Mouse (Mus musculus): ENCODE results near the gene Gtsf1l. TPM values are rescaled to one million over a fixed set of nuclear protein-coding genes. Genes with fewer than 3 reads are reported as not detected.
"Not testable (repeated sequence)": the region's sequence is repeated elsewhere in the genome, so short reads cannot be mapped to it uniquely, and the experiment has no call there.

Gene Gtsf1l
- polyA plus RNA-seq, 1 experiment from 2014 or later: not detected

- no peaks in the 10 kb centered on the region for H3K36me3 ChIP-seq (ENCODE audit: inconsistent target)
- WGBS (ENCODE audit: missing documents): 87% methylated on average over 9 of the region's 9 CpGs
- no peak overlapping the region for H3K27ac ChIP-seq
- H3K4me3 ChIP-seq (ENCODE audit: inconsistent target): no peak overlapping the region
- H3K79me2 ChIP-seq (ENCODE audit: inconsistent target): no peaks in the 10 kb centered on the region
Measured at GRCm38 (mm10) chr2:163073023-163073757, 14.5 kb downstream of the Gtsf1l start.

GRCm38 (mm10) chr2:163071590-163071989, 16.1 kb downstream of the Gtsf1l start:
- no peaks in the 10 kb centered on the region for H3K36me3 ChIP-seq (ENCODE audit: inconsistent target)
- WGBS (ENCODE audit: missing documents): 94% methylated on average over 3 of the region's 3 CpGs

GRCm38 (mm10) chr2:163070213-163070612, 17.4 kb downstream of the Gtsf1l start:
- WGBS (ENCODE audit: missing documents): 89% methylated on average over 3 of the region's 3 CpGs
- no peaks in the 10 kb centered on the region for H3K79me2 ChIP-seq (ENCODE audit: inconsistent target)
- no peak overlapping the region for H3K27ac ChIP-seq
- no peaks in the 10 kb centered on the region for H3K36me3 ChIP-seq (ENCODE audit: inconsistent target)
- H3K4me3 ChIP-seq (ENCODE audit: inconsistent target): no peak overlapping the region

More at GRCm38 (mm10) chr2:163071590-163071989, 16.1 kb downstream of the Gtsf1l start:
- H3K79me2 ChIP-seq (ENCODE audit: inconsistent target): no peaks in the 10 kb centered on the region
- no peak overlapping the region for H3K4me3 ChIP-seq (ENCODE audit: inconsistent target)
- H3K27ac ChIP-seq: no peak overlapping the region

- no peak overlapping the region for H3K27ac ChIP-seq
- 82% methylated on average over 1 of the region's 1 CpGs for WGBS (ENCODE audit: missing documents)
- no peaks in the 10 kb centered on the region for H3K79me2 ChIP-seq (ENCODE audit: inconsistent target)
- no peaks in the 10 kb centered on the region for H3K36me3 ChIP-seq (ENCODE audit: inconsistent target)
- H3K4me3 ChIP-seq (ENCODE audit: inconsistent target): no peak overlapping the region
Measured at GRCm38 (mm10) chr2:163067233-163067632, 20.4 kb downstream of the Gtsf1l start.

- no peak overlapping the region for H3K27ac ChIP-seq
- 96% methylated on average over 5 of the region's 6 CpGs for WGBS (ENCODE audit: missing documents)
- no peak overlapping the region for H3K4me3 ChIP-seq (ENCODE audit: inconsistent target)
- H3K79me2 ChIP-seq (ENCODE audit: inconsistent target): no peaks in the 10 kb centered on the region
- no peaks in the 10 kb centered on the region for H3K36me3 ChIP-seq (ENCODE audit: inconsistent target)
Measured at GRCm38 (mm10) chr2:163066326-163066725, 21.3 kb downstream of the Gtsf1l start.

- 91% methylated on average over 6 of the region's 6 CpGs for WGBS (ENCODE audit: missing documents)
- H3K79me2 ChIP-seq (ENCODE audit: inconsistent target): peaks cover 24% of the 10 kb centered on the region; the same call in 1 of the 2 replicates
- no peaks in the 10 kb centered on the region for H3K36me3 ChIP-seq (ENCODE audit: inconsistent target)
- no peak overlapping the region for H3K4me3 ChIP-seq (ENCODE audit: inconsistent target)
- H3K27ac ChIP-seq: no peak overlapping the region
Measured at GRCm38 (mm10) chr2:163062119-163062508, 25.5 kb downstream of the Gtsf1l start.

DNA sequence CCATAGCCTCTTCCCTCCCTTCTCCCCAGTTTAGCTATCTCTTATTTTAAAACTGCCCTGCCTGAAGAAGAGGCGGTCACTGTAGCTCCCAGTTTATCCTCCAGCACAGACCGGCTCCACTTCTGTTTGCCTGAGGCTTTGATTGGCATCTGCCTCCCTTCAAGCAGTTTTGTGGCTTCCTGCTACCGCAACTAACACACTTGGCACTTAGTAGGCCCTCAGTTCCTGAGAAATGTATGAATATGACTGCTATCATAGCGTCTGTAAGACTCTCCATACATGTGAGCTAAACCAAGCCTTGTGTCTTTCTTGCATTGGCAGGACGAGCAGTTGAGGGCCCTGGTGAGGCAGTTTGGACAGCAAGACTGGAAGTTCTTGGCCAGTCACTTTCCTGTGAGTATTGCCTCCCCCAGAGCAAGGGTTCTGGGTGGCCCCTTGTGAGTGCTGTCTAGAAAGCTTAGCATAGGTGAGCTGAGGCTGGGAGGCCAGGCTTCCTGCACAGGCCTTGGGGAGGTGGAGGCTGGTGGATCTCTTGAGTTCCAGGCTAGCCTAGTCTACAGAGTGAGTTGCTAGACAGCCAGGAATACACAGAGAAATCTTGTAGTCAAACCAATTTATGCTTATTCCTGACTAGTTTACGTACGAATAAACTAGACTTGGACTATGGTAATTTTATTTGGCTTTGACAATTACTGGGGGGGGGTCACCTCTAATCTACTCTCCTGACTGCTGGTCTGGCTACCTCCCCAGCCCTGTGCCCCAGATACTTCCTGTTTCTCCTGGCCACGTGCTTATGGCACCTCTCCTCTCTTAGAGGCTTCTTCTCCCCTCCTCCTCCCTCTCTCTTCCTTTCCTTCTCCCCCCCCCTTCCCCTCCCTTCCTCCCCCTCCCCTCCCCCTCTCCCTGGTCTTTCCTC, 26.2 kb downstream of the Gtsf1l start:
- Histone ChIP-seq H3K4me3 (ENCODE audit: inconsistent target) (no peak overlapping the region), H3K27ac (no peak overlapping the region), H3K79me2 (ENCODE audit: inconsistent target) (peaks cover 31% of the 10 kb centered on the region), H3K36me3 (ENCODE audit: inconsistent target) (no peaks in the 10 kb centered on the region)
- 83% methylated on average over 7 of the region's 8 CpGs for WGBS (ENCODE audit: missing documents)

DNA sequence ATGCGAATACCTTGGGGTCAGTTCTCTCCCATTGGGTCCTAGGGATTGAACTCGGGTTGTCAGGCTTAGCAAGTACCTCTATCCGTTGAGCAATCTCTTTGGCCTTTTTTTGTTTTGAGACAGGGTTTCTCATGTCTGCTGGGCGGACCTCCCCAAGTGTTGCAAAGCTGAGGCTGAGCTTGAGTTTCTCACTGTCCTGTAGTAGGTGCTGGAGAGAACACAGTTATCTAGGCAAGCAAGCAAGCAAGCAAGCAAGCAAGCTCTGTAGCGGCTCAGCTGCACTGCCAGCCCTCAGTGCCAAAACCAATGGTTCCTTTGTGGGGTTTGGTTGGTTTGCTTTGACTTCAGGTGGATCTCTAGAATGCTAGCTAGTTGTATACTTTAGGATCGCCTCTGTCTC, 27.0 kb downstream of the Gtsf1l start:
- Histone ChIP-seq H3K79me2 (ENCODE audit: inconsistent target) (peaks cover 39% of the 10 kb centered on the region), H3K36me3 (ENCODE audit: inconsistent target) (no peaks in the 10 kb centered on the region), H3K4me3 (ENCODE audit: inconsistent target) (no peak overlapping the region), H3K27ac (no peak overlapping the region)
- 82% methylated on average over 6 of the region's 6 CpGs for WGBS (ENCODE audit: missing documents)

GRCm38 (mm10) chr2:163058981-163059380, 28.7 kb downstream of the Gtsf1l start:
- 95% methylated on average over 6 of the region's 7 CpGs for WGBS (ENCODE audit: missing documents)
- H3K27ac ChIP-seq; H3K36me3 ChIP-seq (ENCODE audit: inconsistent target); H3K4me3 ChIP-seq (ENCODE audit: inconsistent target): not testable (repeated sequence)
- peaks cover 45% of the 10 kb centered on the region for H3K79me2 ChIP-seq (ENCODE audit: inconsistent target)

- H3K27ac ChIP-seq: no peak overlapping the region
- H3K79me2 ChIP-seq (ENCODE audit: inconsistent target): peaks cover 45% of the 10 kb centered on the region
- WGBS (ENCODE audit: missing documents): 87% methylated on average over 9 of the region's 9 CpGs
- H3K4me3 ChIP-seq (ENCODE audit: inconsistent target): no peak overlapping the region
- H3K36me3 ChIP-seq (ENCODE audit: inconsistent target): no peaks in the 10 kb centered on the region
Measured at GRCm38 (mm10) chr2:163056584-163056983, 31.1 kb downstream of the Gtsf1l start.

GRCm38 (mm10) chr2:163055715-163056114, 31.9 kb downstream of the Gtsf1l start:
- Histone ChIP-seq H3K4me3 (ENCODE audit: inconsistent target) (peak overlapping the region; percentile 58), H3K79me2 (ENCODE audit: inconsistent target) (peaks cover 45% of the 10 kb centered on the region), H3K36me3 (ENCODE audit: inconsistent target) (no peaks in the 10 kb centered on the region), H3K27ac (no peak overlapping the region)
- WGBS (ENCODE audit: missing documents): 25% methylated on average over 5 of the region's 5 CpGs

- 2% methylated on average over 36 of the region's 38 CpGs for WGBS (ENCODE audit: missing documents)
Measured at GRCm38 (mm10) chr2:163054891-163055494, 32.7 kb downstream of the Gtsf1l start.

GRCm38 (mm10) chr2:163054335-163054840, 33.3 kb downstream of the Gtsf1l start, which contains the start of gene Mybl2:
Mybl2 (plus strand) TSS chr2:163054687.
- Histone ChIP-seq H3K79me2 (ENCODE audit: inconsistent target) (peaks cover 42% of the 10 kb centered on the region), H3K27ac (no peak within 1 kb of the TSS), H3K36me3 (ENCODE audit: inconsistent target) (no peaks in the 10 kb centered on the region), H3K4me3 (ENCODE audit: inconsistent target) (peak within 1 kb of the TSS; percentile 58)
- WGBS (ENCODE audit: missing documents): under 1% methylated on average over 48 of the region's 48 CpGs

More at GRCm38 (mm10) chr2:163054891-163055494, 32.7 kb downstream of the Gtsf1l start:
- no peaks in the 10 kb centered on the region for H3K36me3 ChIP-seq (ENCODE audit: inconsistent target)
- H3K4me3 ChIP-seq (ENCODE audit: inconsistent target): peak overlapping the region; percentile 58
- no peak overlapping the region for H3K27ac ChIP-seq
- peaks cover 45% of the 10 kb centered on the region for H3K79me2 ChIP-seq (ENCODE audit: inconsistent target)

DNA sequence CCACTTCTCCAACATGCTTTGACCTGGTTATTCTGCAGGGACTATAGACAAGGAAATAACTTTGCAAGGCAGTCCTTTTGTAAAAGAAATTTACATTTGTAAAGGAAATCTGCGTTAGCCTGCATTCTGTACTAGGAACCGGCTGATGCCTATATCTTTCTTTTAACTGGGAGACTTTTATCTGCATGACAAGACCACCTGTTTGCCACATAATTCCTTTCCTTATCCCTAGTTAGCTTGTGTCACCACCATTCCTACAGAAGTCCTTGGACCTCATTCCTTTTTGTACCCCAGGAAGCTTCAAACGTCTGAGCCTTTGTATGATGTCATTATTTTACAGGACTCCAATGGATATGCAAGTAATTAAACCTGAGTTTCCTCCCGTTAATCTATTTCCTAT, 34.8 kb downstream of the Gtsf1l start:
- WGBS (ENCODE audit: missing documents): 75% methylated on average over 4 of the region's 4 CpGs
- Histone ChIP-seq H3K36me3 (ENCODE audit: inconsistent target) (no peaks in the 10 kb centered on the region), H3K79me2 (ENCODE audit: inconsistent target) (peaks cover 27% of the 10 kb centered on the region), H3K4me3 (ENCODE audit: inconsistent target) (no peak overlapping the region), H3K27ac (no peak overlapping the region)
